Mouse (Mus musculus): ENCODE data around the gene Hemk1.

- TF ChIP-seq CTCF (IDR thresholded peaks at IDR 0.05; ENCODE audit: extremely low read depth, insufficient read length, insufficient replicate concordance, low read depth, low read length) = no peak
- no peak for TF ChIP-seq POLR2A (IDR thresholded peaks at IDR 0.05; ENCODE audit: low read depth, low read length)
These were observed 53.1 kb downstream of the Hemk1 start for GRCm38 (mm10) chr9:107285009-107285408.
